Mouse (Mus musculus) MEL (cell line): ENCODE results near the gene Suclg2.

Source experiments
- CTCF ChIP-seq, 3 experiments: IDR thresholded peaks in 2 of 3; conservative IDR thresholded peaks in 1 of 3; 2 replicates each; pipeline ENCODE4 v1.5.1; 2011 to 2012; ENCODE audit warnings: low read length in 3 of 3, low read depth in 2 of 3, mild to moderate bottlenecking in 2 of 3, improper control_type of control experiment in 1 of 3, inconsistent platforms in 1 of 3, mixed read lengths in 1 of 3, moderate library complexity in 1 of 3; ENCODE audit not compliant: control insufficient read depth in 1 of 3, insufficient read depth in 1 of 3, poor library complexity in 1 of 3, severe bottlenecking in 1 of 3
- ETS1 ChIP-seq: IDR thresholded peaks from 2 replicates; pipeline ENCODE4 v1.6.1; 2012; ENCODE audit warnings: low read depth, mild to moderate bottlenecking, inconsistent platforms, low read length, improper control_type of control experiment, moderate library complexity
- HCFC1 ChIP-seq: IDR thresholded peaks from 2 replicates; pipeline ENCODE4 v1.6.1; 2012; ENCODE audit warnings: low read depth, mild to moderate bottlenecking, inconsistent platforms, low read length, improper control_type of control experiment, moderate library complexity
- MAX ChIP-seq: IDR thresholded peaks from 2 replicates; pipeline ENCODE4 v1.6.1; 2011; ENCODE audit warnings: low read length, improper control_type of control experiment

GRCm38 (mm10) chr6:95685242-95685641 lies 33.4 kb downstream of the Suclg2 start:
- TF ChIP-seq ETS1 (no peak), MAX (no peak), CTCF (IDR thresholded peaks at IDR 0.05 in 2 of 3, conservative IDR thresholded peaks at IDR 0.05 in 1 of 3; ENCODE audit: control insufficient read depth in 1 of 3, insufficient read depth in 1 of 3, low read depth in 2 of 3, low read length in 3 of 3, poor library complexity in 1 of 3, severe bottlenecking in 1 of 3) (no peak), HCFC1 (no peak)
